Mouse (Mus musculus): Measurements from ENCODE around the gene Mrpl22.
"Not testable (repeated sequence)": the region's sequence is repeated elsewhere in the genome, so short reads cannot be mapped to it uniquely, and the experiment has no call there.

Gene Mrpl22

DNA sequence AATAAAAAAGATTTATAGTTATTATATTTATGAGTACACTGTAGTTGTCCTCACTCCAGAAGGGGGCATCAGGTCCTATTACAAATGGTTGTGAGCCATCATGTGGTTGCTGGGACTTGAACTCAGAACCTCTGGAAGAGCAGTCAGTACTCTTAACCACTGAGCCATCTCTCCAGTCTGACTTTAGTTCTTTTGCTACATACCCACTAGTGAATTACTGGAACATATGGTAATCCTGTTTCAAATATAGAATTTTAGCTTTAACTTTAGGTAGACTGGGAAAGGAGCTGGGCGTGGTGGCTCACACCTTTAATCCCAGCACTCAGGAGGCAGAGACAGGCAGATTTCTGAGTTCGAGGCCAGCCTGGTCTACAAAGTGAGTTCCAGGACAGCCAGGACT, 56.6 kb downstream of the Mrpl22 start:
- not testable (repeated sequence) for DNase-seq (ENCODE audit: low spot score)
